In the genomic region with DNA sequence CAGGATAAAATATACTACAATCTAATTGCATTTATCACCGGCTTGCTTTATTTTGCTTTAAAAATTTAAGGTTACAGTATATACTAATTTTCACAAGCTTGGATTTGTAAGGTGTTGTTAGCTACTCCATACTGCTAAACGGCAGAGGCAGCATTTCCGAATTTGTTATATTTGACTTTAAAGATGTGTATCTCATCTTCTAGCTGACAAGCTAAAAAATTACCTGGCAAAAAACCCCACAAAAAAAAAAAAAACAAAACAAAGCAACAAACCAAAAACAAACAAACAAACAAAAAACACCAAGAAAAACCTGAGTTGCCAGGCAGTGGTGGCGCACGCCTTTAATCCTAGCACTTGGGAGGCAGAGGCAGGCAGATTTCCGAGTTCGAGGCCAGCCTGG, we compare ENCODE assay signal across 8 mouse cellular contexts. TPM values are rescaled to one million over a fixed set of nuclear protein-coding genes. Genes with fewer than 3 reads are reported as not detected.
A peak's percentile ranks its signal among the peaks of the same experiment; 100 is the strongest.
DNase-seq lines count a peak whose midpoint lies in the region; ATAC-seq and TF ChIP-seq lines count a peak whose summit lies in the region.

No protein-coding gene starts in this region.

- H3K4me2 ChIP-seq in heart, embryonic 12.5 days = peak overlapping the region; percentile 92
- no peak overlapping the region for H3K4me2 ChIP-seq in midbrain, postnatal 0 days (ENCODE audit: low read depth, low read length, poor library complexity, severe bottlenecking)
- H3K4me2 ChIP-seq in intestine, embryonic 16.5 days (ENCODE audit: low read depth, low read length) = peak overlapping the region; percentile 57; the same call in 1 of the 2 replicates
- H3K4me2 ChIP-seq in stomach, embryonic 15.5 days = peak overlapping the region; percentile 74

- TF ChIP-seq CTCF in midbrain, postnatal 0 days (IDR thresholded peaks at IDR 0.05) = no peak

- H3K27ac ChIP-seq in heart, embryonic 12.5 days (ENCODE audit: poor library complexity, severe bottlenecking) = no peak overlapping the region
- H3K27ac ChIP-seq in midbrain, embryonic 10.5 days (replicated peaks) = no peak overlapping the region
- no peak overlapping the region for H3K27ac ChIP-seq in midbrain, postnatal 0 days (ENCODE audit: low read depth, low read length)
- H3K27ac ChIP-seq in intestine, embryonic 16.5 days (ENCODE audit: low read length) = 0 out of 2 replicates have a peak overlapping the region, but pooled peaks have one; percentile 2
- no peak overlapping the region for H3K27ac ChIP-seq in stomach, embryonic 15.5 days

- H3K4me3 ChIP-seq in heart, embryonic 12.5 days = no peak overlapping the region
- H3K4me3 ChIP-seq in midbrain, embryonic 10.5 days = peak overlapping the region; percentile 95; the same call in 1 of the 2 replicates
- H3K4me3 ChIP-seq in midbrain, postnatal 0 days (ENCODE audit: low read depth, low read length) = no peak overlapping the region
- peak overlapping the region; percentile 92 for H3K4me3 ChIP-seq in intestine, embryonic 16.5 days (ENCODE audit: low read length)
- H3K4me3 ChIP-seq in stomach, embryonic 15.5 days (replicated peaks) = peak overlapping the region; percentile 76; the same call in 1 of the 2 replicates

- DNase-seq in heart, adult 18-20 months = no peak
- DNase-seq in midbrain, embryonic 10.5 days (ENCODE audit: low spot score) = no peak
- no peak for DNase-seq in midbrain, postnatal 0 days (ENCODE audit: low spot score)
- no peak for DNase-seq in right cerebral cortex, adult 2 months (ENCODE audit: low spot score in 2 of 2)
- no peak for DNase-seq in cerebellum, adult 9-11 months

- peaks cover 7% of the 10 kb centered on the region; the same call in 1 of the 2 replicates for H3K4me1 ChIP-seq in heart, embryonic 12.5 days (replicated peaks)
- H3K4me1 ChIP-seq in midbrain, embryonic 10.5 days = peaks cover 15% of the 10 kb centered on the region; the same call in 1 of the 2 replicates
- H3K4me1 ChIP-seq in midbrain, postnatal 0 days (ENCODE audit: insufficient read depth, low read length) = no peaks in the 10 kb centered on the region
- peaks cover 16% of the 10 kb centered on the region; the same call in 1 of the 2 replicates for H3K4me1 ChIP-seq in intestine, embryonic 16.5 days (ENCODE audit: control insufficient read depth, insufficient read depth, low read length)
- H3K4me1 ChIP-seq in stomach, embryonic 15.5 days = 0 out of 2 replicates have a peak, but pooled peaks cover 10% of the 10 kb centered on the region

- H3K36me3 ChIP-seq in heart, embryonic 12.5 days = peaks cover 61% of the 10 kb centered on the region
- H3K36me3 ChIP-seq in midbrain, embryonic 10.5 days = peaks cover 72% of the 10 kb centered on the region
- H3K36me3 ChIP-seq in midbrain, postnatal 0 days (ENCODE audit: insufficient read depth, low read length) = peaks cover 25% of the 10 kb centered on the region
- H3K36me3 ChIP-seq in intestine, embryonic 16.5 days (ENCODE audit: control insufficient read depth, insufficient read depth, low read length) = peaks cover 15% of the 10 kb centered on the region
- H3K36me3 ChIP-seq in stomach, embryonic 15.5 days = peaks cover 35% of the 10 kb centered on the region

- no peak for ATAC-seq in heart, embryonic 12.5 days (ENCODE audit: insufficient number of reproducible peaks, low FRiP score)
- no peak for ATAC-seq in midbrain, postnatal 0 days (ENCODE audit: low FRiP score)
- ATAC-seq in intestine, embryonic 16.5 days = no peak
- no peak for ATAC-seq in stomach, embryonic 15.5 days (ENCODE audit: insufficient read depth, low FRiP score, low read depth)

- no peaks in the 10 kb centered on the region for H3K27me3 ChIP-seq in heart, embryonic 12.5 days (replicated peaks)
- no peaks in the 10 kb centered on the region for H3K27me3 ChIP-seq in midbrain, embryonic 10.5 days (ENCODE audit: low read depth, poor library complexity, severe bottlenecking)
- H3K27me3 ChIP-seq in midbrain, postnatal 0 days (ENCODE audit: insufficient read depth, low read length) = no peaks in the 10 kb centered on the region
- H3K27me3 ChIP-seq in intestine, embryonic 16.5 days (replicated peaks; ENCODE audit: control insufficient read depth, insufficient read depth, low read length) = no peaks in the 10 kb centered on the region
- H3K27me3 ChIP-seq in stomach, embryonic 15.5 days (replicated peaks) = no peaks in the 10 kb centered on the region

- WGBS in heart, embryonic 12.5 days = 90% methylated on average over 7 of the region's 7 CpGs
- 92% methylated on average over 7 of the region's 7 CpGs for WGBS in midbrain, embryonic 10.5 days
- WGBS in midbrain, postnatal 0 days = 91% methylated on average over 7 of the region's 7 CpGs
- 90% methylated on average over 7 of the region's 7 CpGs for WGBS in intestine, embryonic 16.5 days
- WGBS in stomach, embryonic 15.5 days = 85% methylated on average over 7 of the region's 7 CpGs

- no peak overlapping the region for H3K9ac ChIP-seq in heart, embryonic 12.5 days
- no peak overlapping the region for H3K9ac ChIP-seq in midbrain, postnatal 0 days (replicated peaks; ENCODE audit: low read length, poor library complexity, severe bottlenecking)
- no peak overlapping the region for H3K9ac ChIP-seq in intestine, embryonic 16.5 days (ENCODE audit: low read depth, low read length)
- H3K9ac ChIP-seq in stomach, embryonic 15.5 days = no peak overlapping the region

- H3K9me3 ChIP-seq in heart, embryonic 12.5 days (replicated peaks) = no peaks in the 10 kb centered on the region
- no peaks in the 10 kb centered on the region for H3K9me3 ChIP-seq in midbrain, embryonic 10.5 days (replicated peaks)
- H3K9me3 ChIP-seq in midbrain, postnatal 0 days (ENCODE audit: low read length) = no peaks in the 10 kb centered on the region
- no peaks in the 10 kb centered on the region for H3K9me3 ChIP-seq in intestine, embryonic 16.5 days (ENCODE audit: control insufficient read depth, low read length)
- H3K9me3 ChIP-seq in stomach, embryonic 15.5 days = no peaks in the 10 kb centered on the region

RNA-seq across cellular contexts. Expression of a gene that starts 1.2 kb away (rescaled TPM):
- polyA plus RNA-seq in heart, embryonic 12.5 days (2016; fragmentation: Nextera tagmentation; extraction: Ambion mirVana) = 6.9 and 7.6 TPM in 2 replicates
- 1 to 10 TPM; 3.5 to 4.6 TPM for total RNA-seq in heart, adult 18-20 months (2021)
- 10.2 and 10.7 TPM in 2 replicates for polyA plus RNA-seq in midbrain, embryonic 10.5 days (2016; fragmentation: Nextera tagmentation; extraction: Ambion mirVana)
- 6.6 and 9.8 TPM in 2 replicates for total RNA-seq in midbrain, postnatal 0 days (2014; rRNA removed)
- 9.7 and 10.5 TPM in 2 replicates for polyA plus RNA-seq in midbrain, postnatal 0 days (2015; fragmentation: Nextera tagmentation; extraction: Ambion mirVana)
- 12.6 and 13.7 TPM in 2 replicates for polyA plus RNA-seq in intestine, embryonic 16.5 days (2015; fragmentation: Nextera tagmentation; extraction: Ambion mirVana)
- 9.7 and 11.1 TPM in 2 replicates for polyA plus RNA-seq in stomach, embryonic 15.5 days (2015; fragmentation: Nextera tagmentation; extraction: Ambion mirVana)

RNA-seq across cellular contexts. Expression of a gene that starts 10.9 kb away (rescaled TPM):
- 243 and 248 TPM in 2 replicates for polyA plus RNA-seq in heart, embryonic 12.5 days (2016; fragmentation: Nextera tagmentation; extraction: Ambion mirVana)
- total RNA-seq in heart, adult 18-20 months (2021) = 100 to 1,000 TPM; 291 to 328 TPM
- 295 and 331 TPM in 2 replicates for polyA plus RNA-seq in midbrain, embryonic 10.5 days (2016; fragmentation: Nextera tagmentation; extraction: Ambion mirVana)
- total RNA-seq in midbrain, postnatal 0 days (2014; rRNA removed) = 408 and 459 TPM in 2 replicates
- polyA plus RNA-seq in midbrain, postnatal 0 days (2015; fragmentation: Nextera tagmentation; extraction: Ambion mirVana) = 260 and 301 TPM in 2 replicates
- polyA plus RNA-seq in intestine, embryonic 16.5 days (2015; fragmentation: Nextera tagmentation; extraction: Ambion mirVana) = 227 and 230 TPM in 2 replicates
- polyA plus RNA-seq in stomach, embryonic 15.5 days (2015; fragmentation: Nextera tagmentation; extraction: Ambion mirVana) = 295 and 312 TPM in 2 replicates

RNA-seq across cellular contexts. Expression of a gene that starts 10.9 kb away (rescaled TPM):
- 14.9 and 16.2 TPM in 2 replicates for polyA plus RNA-seq in heart, embryonic 12.5 days (2016; fragmentation: Nextera tagmentation; extraction: Ambion mirVana)
- total RNA-seq in heart, adult 18-20 months (2021) = 1 to 10 TPM; 3.8 to 5.3 TPM
- 18.0 and 19.1 TPM in 2 replicates for polyA plus RNA-seq in midbrain, embryonic 10.5 days (2016; fragmentation: Nextera tagmentation; extraction: Ambion mirVana)
- 6.0 and 13.3 TPM in 2 replicates for total RNA-seq in midbrain, postnatal 0 days (2014; rRNA removed)
- 6.0 and 7.9 TPM in 2 replicates for polyA plus RNA-seq in midbrain, postnatal 0 days (2015; fragmentation: Nextera tagmentation; extraction: Ambion mirVana)
- polyA plus RNA-seq in intestine, embryonic 16.5 days (2015; fragmentation: Nextera tagmentation; extraction: Ambion mirVana) = 15.4 and 16.3 TPM in 2 replicates
- polyA plus RNA-seq in stomach, embryonic 15.5 days (2015; fragmentation: Nextera tagmentation; extraction: Ambion mirVana) = 17.7 and 19.9 TPM in 2 replicates

RNA-seq across cellular contexts. Expression of a gene that starts 27.1 kb away (rescaled TPM):
- 0.57 and 0.95 TPM in 2 replicates for polyA plus RNA-seq in heart, embryonic 12.5 days (2016; fragmentation: Nextera tagmentation; extraction: Ambion mirVana)
- 1 to 10 TPM in 1 of 2 experiments, under 1 TPM in 1; 0.54 to 1.7 TPM for total RNA-seq in heart, adult 18-20 months (2021)
- 0.67 and 1.1 TPM in 2 replicates for polyA plus RNA-seq in midbrain, embryonic 10.5 days (2016; fragmentation: Nextera tagmentation; extraction: Ambion mirVana)
- 0.66 TPM in 1 of 2 replicates, not detected in the other for total RNA-seq in midbrain, postnatal 0 days (2014; rRNA removed)
- 0.37 and 0.82 TPM in 2 replicates for polyA plus RNA-seq in midbrain, postnatal 0 days (2015; fragmentation: Nextera tagmentation; extraction: Ambion mirVana)
- 1.6 and 1.7 TPM in 2 replicates for polyA plus RNA-seq in intestine, embryonic 16.5 days (2015; fragmentation: Nextera tagmentation; extraction: Ambion mirVana)
- polyA plus RNA-seq in stomach, embryonic 15.5 days (2015; fragmentation: Nextera tagmentation; extraction: Ambion mirVana) = 2.5 and 2.7 TPM in 2 replicates

RNA-seq across cellular contexts. Expression of a gene that starts 27.7 kb away (rescaled TPM):
- polyA plus RNA-seq in heart, embryonic 12.5 days (2016; fragmentation: Nextera tagmentation; extraction: Ambion mirVana) = 67.9 and 73.1 TPM in 2 replicates
- total RNA-seq in heart, adult 18-20 months (2021) = 100 to 1,000 TPM in 1 of 2 experiments, 10 to 100 TPM in 1; 91.5 to 105 TPM
- polyA plus RNA-seq in midbrain, embryonic 10.5 days (2016; fragmentation: Nextera tagmentation; extraction: Ambion mirVana) = 15.3 and 17.2 TPM in 2 replicates
- total RNA-seq in midbrain, postnatal 0 days (2014; rRNA removed) = 17.5 and 18.1 TPM in 2 replicates
- 9.8 and 11.1 TPM in 2 replicates for polyA plus RNA-seq in midbrain, postnatal 0 days (2015; fragmentation: Nextera tagmentation; extraction: Ambion mirVana)
- 48.2 and 48.6 TPM in 2 replicates for polyA plus RNA-seq in intestine, embryonic 16.5 days (2015; fragmentation: Nextera tagmentation; extraction: Ambion mirVana)
- polyA plus RNA-seq in stomach, embryonic 15.5 days (2015; fragmentation: Nextera tagmentation; extraction: Ambion mirVana) = 44.6 and 48.5 TPM in 2 replicates

Comparison
In these comparisons a context has a peak if more than half of its experiments do, and no peak if none do; other contexts are left out.
1. H3K4me3 ChIP-seq: peak in midbrain, embryonic 10.5 days (single experiment), intestine, embryonic 16.5 days (single experiment) and stomach, embryonic 15.5 days (single experiment); none in heart, embryonic 12.5 days (single experiment) and midbrain, postnatal 0 days (single experiment).